Mouse (Mus musculus): ENCODE measurements around the gene Adamtsl1.

- TF ChIP-seq CTCF (IDR thresholded peaks at IDR 0.05; ENCODE audit: borderline replicate concordance, extremely low read depth, insufficient read depth, insufficient read length) = no peak
- no peak for TF ChIP-seq POLR2A (IDR thresholded peaks at IDR 0.05; ENCODE audit: borderline replicate concordance, extremely low read depth, insufficient read depth, insufficient read length, poor library complexity, severe bottlenecking)
Observed at GRCm38 (mm10) chr4:85506976-85507375, 7.0 kb upstream of the Adamtsl1 start.

Measured in brain, embryonic 14.5 days (tissue).